Mouse (Mus musculus): Measurements from ENCODE around the gene Hapln2. TPM values are rescaled to one million over a fixed set of nuclear protein-coding genes. Genes with fewer than 3 reads are reported as not detected.

The Hapln2 gene
- polyA plus RNA-seq (2015; fragmentation: Illumina TruSeq; extraction: RNeasy Lipid Tissue Mini Kit (QIAGEN cat#74804); ENCODE audit: low read depth, low replicate concordance), result 35.6 TPM

DNA sequence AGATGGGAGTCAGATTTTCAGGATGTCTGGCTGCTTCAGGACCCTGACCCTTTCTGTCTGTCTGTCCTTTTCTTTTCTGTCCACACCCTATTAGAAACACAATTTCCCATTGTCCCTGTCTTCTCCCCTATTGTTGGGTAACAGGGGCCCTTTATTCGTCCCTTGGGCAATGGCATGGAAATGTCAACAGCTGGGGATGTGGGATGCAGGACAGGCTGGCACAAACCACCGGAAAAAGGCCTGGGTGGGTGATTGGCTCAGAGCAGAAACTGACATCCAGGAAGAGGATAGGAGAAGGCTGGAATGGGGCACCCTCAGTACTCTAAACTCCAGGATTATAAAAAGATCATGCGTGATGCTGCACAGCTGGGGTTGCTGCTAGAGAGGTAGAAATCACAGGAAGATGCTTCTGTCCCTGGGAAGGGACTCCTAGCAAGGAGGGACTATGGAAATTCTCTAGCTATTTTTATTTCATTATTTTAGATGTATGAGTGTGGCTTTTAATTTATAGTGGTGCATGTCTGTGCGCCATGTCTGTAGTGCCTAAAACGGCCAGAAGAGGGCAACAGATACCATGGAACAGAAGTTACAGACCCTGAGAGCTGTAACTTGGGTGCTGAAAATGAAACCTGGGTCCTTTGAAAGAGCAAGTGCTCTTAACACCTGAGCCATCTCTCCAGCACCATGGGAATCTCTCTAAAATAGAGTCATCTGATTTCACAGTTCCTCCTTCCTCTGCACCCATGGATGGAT is at the start of gene Hapln2:
Hapln2 (minus strand) TSS at position 150 of the 753 bp plus-strand sequence.

DNA sequence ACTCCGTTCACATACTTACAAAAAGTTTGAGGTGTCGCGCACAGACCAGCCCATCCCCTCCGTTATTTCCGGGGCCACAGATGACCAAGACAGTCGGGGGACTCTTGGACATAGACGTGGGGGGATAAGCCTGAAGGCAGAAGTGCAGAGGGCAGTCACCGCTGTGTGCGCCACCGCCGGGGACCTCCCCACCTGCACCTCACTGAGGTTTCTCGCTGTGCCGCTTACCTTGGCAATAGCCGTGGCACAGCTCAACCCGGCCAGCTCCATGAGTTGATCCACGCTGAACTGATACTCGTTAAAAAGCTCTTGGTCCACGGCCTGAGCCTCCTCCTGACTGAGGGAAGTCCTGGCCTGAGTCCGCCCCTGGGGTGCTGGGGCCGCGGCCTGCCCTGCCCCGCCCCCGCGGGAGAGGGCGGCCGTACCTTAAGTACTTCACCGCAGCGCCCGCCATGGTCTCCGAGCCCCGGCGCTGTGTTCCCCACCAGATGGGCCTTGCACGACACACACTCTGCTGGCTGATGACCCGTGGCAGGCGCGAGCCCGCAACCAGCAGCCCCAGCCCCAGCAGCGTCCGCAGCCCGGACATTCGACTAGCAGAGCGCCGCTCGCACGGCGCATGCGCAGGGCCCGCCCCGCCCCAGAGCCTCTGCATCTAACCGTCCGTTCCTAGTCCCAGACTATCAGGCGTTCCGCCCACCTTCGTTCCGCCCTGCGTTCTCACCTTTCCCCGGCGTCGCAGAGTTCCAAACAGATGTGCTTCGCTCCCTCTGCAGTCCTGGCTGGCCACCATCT is 30.7 kb upstream of the Hapln2 start, which contains the start of gene Naxe:
Naxe (minus strand) TSS at position 594 of the 795 bp plus-strand sequence.

DNA sequence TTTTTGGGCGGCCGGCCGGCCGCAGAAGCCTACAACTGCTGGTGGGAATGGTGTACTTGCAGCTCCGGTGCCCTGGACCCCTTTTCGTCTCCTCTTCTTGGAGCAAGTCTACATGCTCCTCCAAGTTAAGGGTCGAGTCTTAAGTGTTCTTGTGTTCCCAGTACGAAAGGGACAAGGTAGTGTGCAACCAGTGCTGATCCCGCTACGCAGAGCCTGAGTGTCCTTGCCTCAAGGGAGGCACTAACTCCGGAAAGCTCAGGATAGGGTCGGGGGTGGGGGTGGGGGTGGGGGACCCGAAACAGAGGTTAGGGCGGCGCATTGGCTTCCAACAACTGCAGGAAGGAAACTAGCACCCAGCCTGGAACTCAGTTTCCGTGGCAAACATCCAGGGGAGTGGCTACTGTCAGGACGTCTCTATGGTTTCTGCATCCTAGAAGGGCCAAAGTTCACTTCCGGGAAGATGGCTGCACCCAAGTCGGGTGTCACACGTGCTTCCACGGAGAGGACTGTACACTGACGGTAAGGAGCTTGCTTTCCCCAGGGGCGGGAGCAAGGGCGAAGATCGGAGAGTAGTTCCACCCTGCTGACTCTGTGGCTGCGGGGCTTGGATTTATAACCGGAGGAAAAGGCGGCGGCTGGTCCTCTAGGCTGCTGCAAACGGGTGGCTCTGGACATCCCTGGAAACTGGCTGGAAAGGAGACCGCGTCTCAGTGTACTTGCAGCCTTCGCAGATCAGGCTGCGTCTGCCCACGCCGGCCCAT is 15.5 kb upstream of the Hapln2 start, which contains the start of gene Gpatch4:
Gpatch4 (plus strand) TSS at position 448 of the 761 bp plus-strand sequence.

DNA sequence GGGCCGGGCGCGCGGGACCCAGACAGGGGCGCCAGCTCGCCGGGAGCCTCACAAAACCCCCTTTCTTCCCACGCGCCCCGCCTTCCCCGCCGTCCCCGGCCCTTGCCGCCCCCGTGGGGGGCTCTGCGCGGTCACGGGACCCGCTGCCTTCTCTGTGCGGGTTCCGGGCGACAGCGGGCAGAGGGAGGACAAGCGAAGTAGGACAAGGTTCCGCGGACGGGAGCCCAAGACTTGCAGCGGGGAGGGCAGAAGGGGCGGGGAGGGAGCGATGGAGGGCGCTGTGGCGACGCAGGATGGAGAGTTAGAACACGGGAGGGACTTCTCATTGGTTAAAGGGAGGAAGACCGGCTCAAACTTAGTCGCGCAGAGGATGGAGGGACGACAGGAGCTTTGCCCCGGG is 27.2 kb downstream of the Hapln2 start, which contains the start of gene Bcan:
Bcan (minus strand) TSS at position 50 of the 400 bp plus-strand sequence.

Other genes with a start within 250 kb of the Hapln2 start
- gene Ntrk1, start 232.4 kb downstream of the Hapln2 start, polyA plus RNA-seq (2015; fragmentation: Illumina TruSeq; extraction: RNeasy Lipid Tissue Mini Kit (QIAGEN cat#74804); ENCODE audit: low read depth, low replicate concordance), result 1.6 TPM
- 0.22 TPM for gene Insrr, start 230.6 kb downstream of the Hapln2 start, polyA plus RNA-seq (2015; fragmentation: Illumina TruSeq; extraction: RNeasy Lipid Tissue Mini Kit (QIAGEN cat#74804); ENCODE audit: low read depth, low replicate concordance)
- gene Pear1, start 203.3 kb downstream of the Hapln2 start, polyA plus RNA-seq (2015; fragmentation: Illumina TruSeq; extraction: RNeasy Lipid Tissue Mini Kit (QIAGEN cat#74804); ENCODE audit: low read depth, low replicate concordance), result 4.8 TPM
- gene Sh2d2a, start 180.8 kb downstream of the Hapln2 start, polyA plus RNA-seq (2015; fragmentation: Illumina TruSeq; extraction: RNeasy Lipid Tissue Mini Kit (QIAGEN cat#74804); ENCODE audit: low read depth, low replicate concordance), result not detected
- gene Prcc, start 142.0 kb downstream of the Hapln2 start, polyA plus RNA-seq (2015; fragmentation: Illumina TruSeq; extraction: RNeasy Lipid Tissue Mini Kit (QIAGEN cat#74804); ENCODE audit: low read depth, low replicate concordance), result 45.3 TPM
- 168 TPM for gene Hdgf, start 121.3 kb downstream of the Hapln2 start, polyA plus RNA-seq (2015; fragmentation: Illumina TruSeq; extraction: RNeasy Lipid Tissue Mini Kit (QIAGEN cat#74804); ENCODE audit: low read depth, low replicate concordance)
- 86.4 TPM for gene Mrpl24, start 108.1 kb downstream of the Hapln2 start, polyA plus RNA-seq (2015; fragmentation: Illumina TruSeq; extraction: RNeasy Lipid Tissue Mini Kit (QIAGEN cat#74804); ENCODE audit: low read depth, low replicate concordance)
- gene Isg20l2, start 97.3 kb downstream of the Hapln2 start, polyA plus RNA-seq (2015; fragmentation: Illumina TruSeq; extraction: RNeasy Lipid Tissue Mini Kit (QIAGEN cat#74804); ENCODE audit: low read depth, low replicate concordance), result 13.1 TPM
- 24.0 TPM for gene Rrnad1, start 96.9 kb downstream of the Hapln2 start, polyA plus RNA-seq (2015; fragmentation: Illumina TruSeq; extraction: RNeasy Lipid Tissue Mini Kit (QIAGEN cat#74804); ENCODE audit: low read depth, low replicate concordance)
- 6.3 TPM for gene Crabp2, start 78.9 kb downstream of the Hapln2 start, polyA plus RNA-seq (2015; fragmentation: Illumina TruSeq; extraction: RNeasy Lipid Tissue Mini Kit (QIAGEN cat#74804); ENCODE audit: low read depth, low replicate concordance)
- gene Nes, start 56.5 kb downstream of the Hapln2 start, polyA plus RNA-seq (2015; fragmentation: Illumina TruSeq; extraction: RNeasy Lipid Tissue Mini Kit (QIAGEN cat#74804); ENCODE audit: low read depth, low replicate concordance), result 3.9 TPM
- 184 TPM for gene Bcan, start 27.4 kb downstream of the Hapln2 start, polyA plus RNA-seq (2015; fragmentation: Illumina TruSeq; extraction: RNeasy Lipid Tissue Mini Kit (QIAGEN cat#74804); ENCODE audit: low read depth, low replicate concordance)
- 19.4 TPM for gene Gpatch4, start 15.5 kb upstream of the Hapln2 start, polyA plus RNA-seq (2015; fragmentation: Illumina TruSeq; extraction: RNeasy Lipid Tissue Mini Kit (QIAGEN cat#74804); ENCODE audit: low read depth, low replicate concordance)
- 138 TPM for gene Naxe, start 30.9 kb upstream of the Hapln2 start, polyA plus RNA-seq (2015; fragmentation: Illumina TruSeq; extraction: RNeasy Lipid Tissue Mini Kit (QIAGEN cat#74804); ENCODE audit: low read depth, low replicate concordance)
- gene Ttc24, start 50.7 kb upstream of the Hapln2 start, polyA plus RNA-seq (2015; fragmentation: Illumina TruSeq; extraction: RNeasy Lipid Tissue Mini Kit (QIAGEN cat#74804); ENCODE audit: low read depth, low replicate concordance), result not detected
- 0.25 TPM for gene Iqgap3, start 54.4 kb upstream of the Hapln2 start, polyA plus RNA-seq (2015; fragmentation: Illumina TruSeq; extraction: RNeasy Lipid Tissue Mini Kit (QIAGEN cat#74804); ENCODE audit: low read depth, low replicate concordance)
- gene Mef2d, start 114.8 kb upstream of the Hapln2 start, polyA plus RNA-seq (2015; fragmentation: Illumina TruSeq; extraction: RNeasy Lipid Tissue Mini Kit (QIAGEN cat#74804); ENCODE audit: low read depth, low replicate concordance), result 113 TPM
- gene Rhbg, start 227.1 kb upstream of the Hapln2 start, polyA plus RNA-seq (2015; fragmentation: Illumina TruSeq; extraction: RNeasy Lipid Tissue Mini Kit (QIAGEN cat#74804); ENCODE audit: low read depth, low replicate concordance), result not detected

Measured in brain, adult 10 weeks (tissue).